Mouse (Mus musculus) heart, postnatal 14 days (tissue): ENCODE measurements around the gene Atp2a1. TPM values are rescaled to one million over a fixed set of nuclear protein-coding genes. Genes with fewer than 3 reads are reported as not detected.
A peak's percentile ranks its signal among the peaks of the same experiment; 100 is the strongest.
"Not testable (repeated sequence)": the region's sequence is repeated elsewhere in the genome, so short reads cannot be mapped to it uniquely, and the experiment has no call there.

Experiments
- DNase-seq, 2 experiments: peaks; one replicate each; pipeline ENCODE4 v3.0.0; 2021 to 2022
- intact Hi-C: fragments of 180-260 bp; cut with DNase I; formaldehyde crosslinking; loops from one replicate; pipeline ENCODE4 v1.15.1; 2025
- long read RNA-seq, 2 experiments: library from polyadenylated mRNA; stranded (forward); transcript quantifications; one replicate each; pipeline ENCODE4 v2.0.0; 2021
- total RNA-seq, 2 experiments: library from RNA; stranded (reverse); gene quantifications; 2 replicates each; pipeline ENCODE4 v1.2.3; 2021

Gene Atp2a1
- under 1 TPM; 0.48 to 0.49 TPM for total RNA-seq
- long read RNA-seq, experiment 1, partial matches to known transcripts: 1 of 4 reads
- long read RNA-seq, experiment 1, other reads (novel, unspliced or antisense): 3 of 4 reads
- long read RNA-seq, experiment 2, partial matches to known transcripts: 1 of 4 reads
- long read RNA-seq, experiment 2, other reads (novel, unspliced or antisense): 3 of 4 reads

DNA sequence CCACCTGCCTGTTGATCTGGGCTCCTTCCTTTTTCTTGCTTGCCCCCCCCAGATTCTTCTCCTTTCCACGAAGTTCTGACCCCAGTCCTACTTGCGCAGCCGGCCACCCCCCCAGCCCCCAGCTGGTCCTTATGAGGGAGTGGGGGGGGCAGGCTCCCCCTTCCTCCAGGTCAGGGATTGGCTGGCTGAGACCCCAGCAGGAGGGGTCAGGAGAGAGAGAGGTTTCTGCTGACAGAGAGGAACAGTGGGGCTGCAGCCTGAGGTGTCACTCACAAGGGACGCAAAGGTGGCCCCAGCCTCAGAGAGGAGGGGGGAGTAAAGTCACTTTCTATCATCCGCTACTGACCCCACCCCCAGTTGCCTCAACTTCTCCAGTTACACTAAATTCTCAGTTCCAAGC is at the start of gene Atp2a1:
Gene Atp2a1 (minus strand): TSS at position 105 of the 400 bp plus-strand sequence.
- no peak for DNase-seq
- intact Hi-C loops: no loop called here

DNA sequence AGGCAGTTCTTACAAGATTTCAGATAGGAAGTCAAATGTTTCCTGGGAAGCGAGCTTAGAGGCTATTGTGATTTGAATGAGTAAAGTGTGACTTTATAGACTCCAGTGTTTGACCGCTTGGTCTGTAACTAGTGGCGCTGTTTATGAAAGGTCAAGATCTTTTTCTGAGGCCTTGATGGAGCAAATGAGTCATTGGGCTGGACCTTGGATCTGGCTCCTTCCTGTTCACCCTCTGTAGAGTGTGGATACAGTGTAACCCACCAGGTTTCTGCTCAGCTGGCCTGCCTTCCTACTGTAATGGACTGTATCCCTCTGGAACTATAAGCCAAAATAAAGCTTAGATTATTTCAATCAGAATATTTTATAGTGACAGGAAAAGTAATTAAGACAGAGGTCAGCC is 48.4 kb upstream of the Atp2a1 start:
- DNase-seq: no peak
- intact Hi-C loops: no loop called here

DNA sequence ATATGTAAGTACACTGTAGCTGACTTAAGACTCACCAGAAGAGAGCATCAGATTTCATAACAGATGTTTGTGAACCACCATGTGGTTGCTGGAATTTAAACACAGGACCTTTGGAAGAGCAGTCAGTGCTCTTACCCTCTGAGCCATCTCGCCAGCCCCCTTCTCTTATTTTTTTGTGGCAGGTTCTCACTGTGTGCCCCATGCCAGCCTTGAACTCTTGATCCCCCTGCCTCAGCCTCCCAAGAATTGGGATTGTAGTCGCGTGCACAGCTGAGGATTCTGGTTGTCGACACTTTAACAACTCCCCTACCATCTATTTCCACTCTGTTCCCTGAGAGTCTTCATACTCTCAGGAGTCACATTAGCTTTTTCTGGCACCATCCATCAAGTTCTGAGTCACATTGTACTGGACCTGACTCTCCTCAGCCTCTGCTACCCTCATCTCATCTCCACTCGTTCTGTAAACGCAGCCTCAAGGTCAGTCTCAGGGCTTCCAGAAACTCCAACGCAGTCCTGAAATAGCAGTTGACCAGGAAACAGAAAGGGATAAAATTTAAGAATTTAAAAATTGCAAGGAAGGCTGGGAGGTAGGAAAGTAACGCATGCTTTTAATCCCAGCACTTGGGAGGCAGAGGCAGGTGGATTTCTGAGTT is 44.3 kb upstream of the Atp2a1 start:
- intact Hi-C loops: no loop called here
- DNase-seq: no peak

DNA sequence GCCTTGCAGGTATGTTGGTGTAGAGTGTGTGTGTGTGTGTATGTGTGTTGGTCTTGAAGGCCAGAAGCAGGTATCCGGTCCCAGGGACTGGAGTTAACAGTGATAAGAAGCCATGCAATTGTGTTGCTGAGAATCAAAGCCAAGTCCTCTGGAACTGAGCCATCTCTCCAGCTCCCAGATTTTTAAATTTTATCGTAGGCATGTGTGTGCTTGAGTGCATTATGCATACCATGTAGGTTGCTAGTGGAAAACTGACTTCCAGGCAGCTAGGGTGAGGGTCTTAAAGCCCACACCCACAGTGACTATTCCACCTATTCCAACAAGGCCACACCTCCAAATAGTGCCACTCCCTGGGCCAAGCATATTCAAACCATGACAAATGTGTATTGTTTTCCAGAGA is 42.0 kb upstream of the Atp2a1 start:
- no peak for DNase-seq
- intact Hi-C loops: loop anchor here (2.0 kb wide), 1 partner anchor 22 kb away; no protein-coding TSS in a partner anchor

DNA sequence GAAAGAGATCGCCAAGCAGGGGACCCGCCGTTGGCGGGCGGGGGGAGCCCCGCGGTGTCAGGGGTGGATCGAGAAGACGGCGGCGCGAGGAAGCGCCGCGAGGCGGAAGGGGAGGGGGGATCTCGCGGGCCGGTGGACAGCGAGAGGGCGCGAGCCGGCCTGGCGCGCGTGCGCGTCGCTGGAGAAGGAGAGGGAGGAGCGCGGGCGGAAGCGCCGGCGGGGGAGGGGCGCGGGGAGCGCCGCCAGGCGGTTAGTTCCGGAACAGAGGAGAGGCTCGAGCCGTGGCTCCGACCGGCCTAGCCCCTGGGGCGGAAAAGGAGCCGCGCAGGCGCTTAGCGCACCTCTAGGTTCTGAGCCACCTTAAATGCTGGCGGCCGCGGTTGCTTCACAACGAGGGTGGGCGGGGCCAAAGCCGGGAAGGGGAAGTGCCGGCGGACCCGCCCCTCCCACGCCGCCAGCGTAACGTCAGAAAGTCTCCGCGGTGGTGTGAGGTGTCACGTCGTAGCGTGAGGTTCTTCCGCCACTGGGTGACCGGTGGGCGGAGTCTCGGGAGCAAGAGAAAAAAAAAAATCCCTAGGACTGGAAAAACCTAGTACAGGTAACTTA is 40.5 kb upstream of the Atp2a1 start, which contains the start of gene Atxn2l:
Gene Atxn2l (minus strand): TSS at position 165 of the 606 bp plus-strand sequence.
- intact Hi-C loops: no loop called here
- peak; percentile 99 for DNase-seq

DNA sequence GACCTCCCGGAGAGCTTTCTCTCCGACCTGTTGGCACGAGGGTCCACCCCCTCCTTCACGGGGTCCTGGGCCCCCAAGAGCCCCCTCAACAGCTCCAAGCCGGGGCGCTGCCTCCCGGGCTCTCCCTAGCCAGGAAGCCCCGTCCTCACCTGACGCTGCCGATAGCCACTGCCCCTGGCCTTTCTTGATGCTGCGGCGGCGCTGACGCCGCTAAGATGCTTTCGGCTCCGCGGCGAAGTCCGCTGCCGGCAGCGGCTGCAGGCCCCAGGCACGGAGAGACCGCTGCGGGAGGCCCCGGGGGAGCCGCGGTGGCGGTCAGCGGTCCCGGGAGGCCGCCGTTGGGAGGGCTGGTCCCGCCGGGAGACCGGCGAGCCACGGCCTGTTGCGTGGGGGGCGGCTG is 39.8 kb upstream of the Atp2a1 start:
- intact Hi-C loops: no loop called here

DNA sequence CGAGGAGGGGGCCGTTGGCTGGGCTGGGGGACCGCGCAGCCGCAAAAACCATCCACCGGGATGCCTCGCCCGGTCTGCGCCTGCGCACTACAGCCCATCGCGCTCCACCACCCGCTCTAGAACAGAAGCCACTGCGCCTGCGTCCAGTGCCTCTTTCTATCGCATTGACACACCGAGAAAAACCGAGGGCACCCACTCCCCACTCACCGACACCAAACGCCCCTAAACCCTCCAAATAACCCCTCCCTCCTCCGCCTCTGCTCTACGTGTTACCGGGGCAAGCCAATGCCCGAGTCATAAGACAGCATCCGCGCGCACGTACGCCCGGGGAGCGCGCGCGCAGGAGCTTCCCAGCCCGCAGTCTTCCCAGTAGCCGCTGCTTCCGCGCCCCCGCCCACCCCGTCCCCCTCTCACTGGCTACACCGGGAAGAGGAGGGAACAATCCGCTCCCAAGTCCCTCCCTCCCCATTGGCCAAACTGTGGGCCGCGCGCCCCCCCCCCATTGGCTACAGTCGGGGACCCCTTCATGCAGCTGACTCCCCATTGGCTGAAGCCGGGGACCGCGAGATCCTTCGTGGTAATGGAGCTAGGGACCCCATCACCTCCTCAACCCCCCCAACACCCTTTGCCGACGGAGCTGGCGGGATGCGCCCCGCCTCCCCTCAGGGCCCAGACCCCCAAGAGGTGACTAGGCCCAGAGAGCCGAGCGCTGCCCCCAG is 39.3 kb upstream of the Atp2a1 start:
- peak; percentile 92 to 93 for DNase-seq
- intact Hi-C loops: no loop called here

More for the DNA sequence above, 39.8 kb upstream of the Atp2a1 start:
- DNase-seq: no peak

DNA sequence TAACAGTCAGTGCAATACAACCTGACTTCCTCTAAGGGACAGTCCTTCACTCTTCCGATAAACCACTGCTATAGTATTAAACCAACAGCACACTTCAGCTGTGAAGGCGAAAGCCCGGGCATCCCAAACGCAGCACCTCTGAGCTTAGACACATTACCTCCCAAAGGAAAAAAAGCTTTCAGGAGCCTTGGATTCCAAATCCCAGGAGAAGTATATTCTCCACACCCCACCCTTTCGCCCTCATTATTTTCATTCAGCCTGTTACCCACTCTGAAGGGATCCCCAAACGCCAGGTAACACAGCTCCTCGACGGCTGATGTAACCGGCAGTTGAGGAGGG is 38.7 kb upstream of the Atp2a1 start:
- intact Hi-C loops: loop anchor here (1.0 kb wide), 1 partner anchor 12 kb away; no protein-coding TSS in a partner anchor
- no peak for DNase-seq

DNA sequence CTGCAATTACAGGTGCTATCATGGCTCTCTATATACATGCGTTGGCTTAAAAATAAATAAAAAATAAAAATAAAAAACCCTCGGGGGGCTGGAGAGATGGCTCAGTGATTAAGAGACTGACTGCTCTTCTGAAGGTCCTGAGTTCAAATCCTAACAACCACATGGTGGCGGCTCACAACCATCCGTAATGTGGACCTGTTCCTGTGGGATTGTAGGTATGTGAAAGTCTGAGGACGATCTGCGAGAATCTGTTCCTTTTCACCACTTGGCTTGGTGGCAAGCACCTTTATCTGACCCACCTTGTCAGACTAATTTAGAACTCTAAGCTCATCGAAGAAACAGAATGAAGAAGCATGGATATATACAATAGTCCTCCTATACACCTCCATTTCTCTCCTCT is 36.5 kb upstream of the Atp2a1 start:
- intact Hi-C loops: no loop called here
- DNase-seq: no peak

DNA sequence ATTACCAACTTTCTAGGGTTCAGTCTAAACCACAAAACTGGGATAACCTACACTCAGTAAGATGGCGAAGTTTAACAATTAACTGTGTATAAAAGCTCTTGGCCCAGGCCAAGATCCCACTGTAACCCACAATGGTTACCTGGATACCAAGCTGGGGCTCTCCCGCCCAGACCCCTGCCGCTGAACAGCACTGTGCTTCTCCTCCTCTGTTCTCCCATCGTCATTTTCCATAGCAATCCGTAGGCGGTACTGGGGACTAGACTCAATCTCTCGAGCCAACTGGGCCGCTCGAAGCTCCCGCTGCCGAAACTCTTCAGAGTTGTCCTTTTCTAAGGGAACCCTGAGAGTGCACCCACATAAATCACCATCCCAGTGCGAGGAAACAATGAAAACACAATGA is 35.1 kb upstream of the Atp2a1 start:
- DNase-seq: no peak
- intact Hi-C loops: no loop called here

DNA sequence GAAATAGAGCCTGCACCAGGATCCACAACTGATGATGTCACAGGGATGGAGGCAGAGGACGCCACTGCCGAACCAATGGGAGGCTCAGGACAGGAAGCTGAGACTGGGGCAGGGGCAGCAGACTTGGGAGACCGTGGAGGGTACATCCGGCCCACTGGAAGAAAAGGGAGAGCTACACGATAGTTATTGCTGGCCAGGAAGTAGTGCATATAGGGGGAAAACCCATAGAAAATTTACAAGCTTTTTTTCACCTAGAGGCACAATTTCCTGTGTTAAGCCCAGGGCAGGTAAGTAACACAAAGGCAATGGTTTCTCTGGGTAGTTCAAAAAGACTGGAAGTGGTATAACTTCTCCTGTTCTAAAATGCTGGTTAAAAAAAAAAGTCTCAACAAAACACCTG is 33.6 kb upstream of the Atp2a1 start:
- intact Hi-C loops: no loop called here
- DNase-seq: no peak

DNA sequence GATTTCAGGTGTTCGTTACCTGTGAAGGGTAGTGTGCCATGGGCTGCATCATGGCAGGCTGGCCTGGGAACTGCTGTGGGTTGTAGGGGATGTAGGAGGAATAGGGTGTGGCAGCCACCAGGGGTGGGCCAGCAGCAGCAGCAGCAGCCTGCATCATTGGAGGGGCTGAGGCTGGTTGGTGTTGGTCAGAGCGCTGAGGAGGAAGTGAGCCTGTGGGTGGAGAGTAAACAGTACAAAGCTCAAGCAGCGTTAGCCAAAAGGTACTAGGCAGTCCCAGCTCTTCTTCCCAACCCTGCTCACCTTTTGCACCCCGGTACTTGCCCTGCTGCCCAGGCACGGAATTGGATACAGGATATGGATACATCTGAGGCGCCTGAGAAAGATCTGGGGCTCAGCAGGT is 31.2 kb upstream of the Atp2a1 start:
- intact Hi-C loops: no loop called here
- no peak for DNase-seq

DNA sequence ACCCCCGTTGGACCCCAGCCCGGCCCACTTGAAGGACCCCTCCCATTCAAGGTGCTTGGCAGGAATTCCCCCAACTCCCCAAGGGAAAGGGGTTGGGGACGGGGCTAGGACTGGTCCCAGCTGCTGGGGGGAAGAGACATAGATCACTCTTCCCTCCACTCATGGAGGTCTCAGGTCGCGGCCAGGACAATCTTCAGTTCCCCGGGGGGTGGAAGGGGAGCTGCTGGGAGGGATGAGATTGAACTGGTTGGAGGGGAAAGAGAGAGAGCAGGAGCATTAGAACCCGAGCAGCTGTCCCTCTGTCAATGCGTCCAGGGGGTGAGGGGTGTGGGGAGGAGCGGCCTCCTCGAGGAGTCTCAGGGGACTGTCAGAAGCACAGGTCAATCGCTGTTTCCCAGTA is 29.1 kb upstream of the Atp2a1 start:
- no peak for DNase-seq
- intact Hi-C loops: no loop called here

DNA sequence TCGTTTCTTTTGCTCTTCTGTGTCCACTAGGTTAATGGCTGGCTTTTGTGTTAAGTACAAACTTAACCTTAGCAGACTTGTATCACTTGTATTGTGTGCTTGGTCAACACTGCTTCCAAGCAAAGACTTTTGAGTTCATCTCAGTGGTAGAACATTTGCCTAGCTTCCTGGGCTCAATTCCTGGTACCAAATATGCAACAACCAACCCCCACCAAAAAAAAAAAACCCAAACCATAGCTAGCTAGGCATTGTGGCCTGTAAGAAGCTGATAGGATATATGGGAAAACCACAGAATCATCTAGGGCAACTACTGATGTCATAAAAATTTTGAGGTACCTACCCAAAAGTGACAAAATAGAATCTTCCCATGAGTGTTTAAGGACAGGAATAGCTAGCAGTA is 28.1 kb upstream of the Atp2a1 start:
- intact Hi-C loops: no loop called here

DNA sequence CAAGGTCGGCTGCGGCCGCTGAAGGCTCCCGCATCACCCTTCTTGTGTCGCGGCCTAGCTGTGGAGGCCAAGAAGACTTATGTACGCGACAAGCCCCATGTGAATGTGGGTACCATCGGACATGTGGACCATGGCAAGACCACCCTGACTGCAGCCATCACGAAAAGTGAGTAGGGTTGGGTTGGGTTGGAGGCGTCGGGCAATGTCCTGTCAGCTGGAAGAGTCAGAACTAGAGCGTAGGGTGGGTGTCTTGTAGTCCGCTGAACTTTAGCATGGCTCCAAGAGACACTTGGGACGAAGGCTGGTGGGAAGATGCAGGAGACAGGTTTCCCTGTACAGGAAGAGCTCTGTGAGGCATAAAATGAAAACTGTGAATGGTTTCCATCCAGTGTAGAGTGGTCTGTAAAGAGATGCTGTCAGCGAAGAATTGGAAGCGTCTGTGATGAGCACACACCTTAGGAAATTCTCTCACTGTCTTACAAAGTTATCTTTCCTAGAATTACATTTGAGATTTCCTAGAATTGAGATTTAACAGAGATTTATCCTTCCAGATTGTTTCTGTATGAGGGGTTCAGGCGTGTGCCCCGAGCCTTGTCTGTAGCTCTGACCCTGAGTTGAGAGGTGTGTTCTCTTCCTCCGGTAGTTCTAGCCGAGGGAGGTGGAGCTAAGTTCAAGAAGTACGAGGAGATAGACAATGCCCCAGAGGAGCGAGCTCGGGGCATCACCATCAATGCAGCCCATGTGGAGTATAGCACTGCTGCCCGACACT is 24.9 kb upstream of the Atp2a1 start:
- intact Hi-C loops: loop anchor here (5.0 to 10.0 kb wide), 2 partner anchors 157 to 210 kb away; partner anchors contain the start of genes Bola2, Sgf29 and Slx1b
- not testable (repeated sequence) for DNase-seq

More for the DNA sequence above, 28.1 kb upstream of the Atp2a1 start:
- DNase-seq: no peak

DNA sequence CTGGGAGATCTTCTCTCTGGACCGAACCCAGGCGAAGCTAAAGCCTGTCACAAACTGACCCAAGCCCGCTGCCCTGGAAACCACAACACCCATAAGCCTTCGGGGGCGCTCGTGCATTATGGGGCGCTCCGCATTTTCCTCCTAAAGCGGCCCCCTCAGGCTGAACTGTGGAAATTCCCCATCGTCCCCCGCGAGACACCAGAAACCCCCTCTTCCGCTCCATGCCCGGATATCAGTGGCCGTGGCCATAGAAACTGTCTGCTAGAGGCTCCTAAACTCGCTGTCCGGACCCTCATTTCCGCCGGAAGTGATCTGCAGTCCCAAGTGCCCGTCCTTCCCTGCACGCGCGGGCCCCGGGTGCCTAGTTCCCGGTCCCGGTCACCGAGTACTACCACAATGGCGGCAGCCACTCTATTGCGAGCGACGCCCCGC is 24.2 kb upstream of the Atp2a1 start, which contains the start of gene Tufm:
Gene Tufm (plus strand): TSS at position 310 of the 432 bp plus-strand sequence.
- intact Hi-C loops: loop anchor here (5.0 to 10.0 kb wide), 2 partner anchors 158 to 210 kb away; partner anchors contain the start of genes Bola2, Sgf29 and Slx1b
- peak; percentile 92 to 96 for DNase-seq

DNA sequence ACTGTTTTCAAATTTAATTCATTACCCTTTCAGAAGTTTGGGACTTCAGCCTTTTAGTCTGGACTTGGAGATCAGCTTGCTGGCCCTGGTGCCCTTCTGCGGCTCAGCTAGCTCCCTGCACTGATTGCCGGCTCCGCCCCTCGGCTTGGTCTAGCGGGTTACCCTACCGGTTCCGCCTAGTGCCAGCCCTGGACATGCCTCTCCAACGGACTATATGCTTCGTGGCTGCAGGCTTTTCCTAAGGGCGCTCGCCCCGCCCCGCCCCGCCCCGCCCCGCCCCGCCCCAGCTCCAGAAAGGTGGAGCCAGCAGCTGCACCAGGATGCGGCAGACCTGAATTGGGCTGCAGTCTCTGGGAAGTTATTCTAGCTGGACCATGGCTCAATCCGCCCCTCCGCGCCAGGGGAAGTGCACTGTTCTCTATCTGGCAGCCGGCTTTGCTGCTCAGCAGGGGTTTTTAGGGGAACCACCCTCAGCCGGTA is 19.5 kb upstream of the Atp2a1 start:
- intact Hi-C loops: loop anchor here (1.0 to 10.0 kb wide), 2 partner anchors 46 to 162 kb away; partner anchors contain the start of gene Sgf29
- peak; percentile 80 to 82 for DNase-seq

DNA sequence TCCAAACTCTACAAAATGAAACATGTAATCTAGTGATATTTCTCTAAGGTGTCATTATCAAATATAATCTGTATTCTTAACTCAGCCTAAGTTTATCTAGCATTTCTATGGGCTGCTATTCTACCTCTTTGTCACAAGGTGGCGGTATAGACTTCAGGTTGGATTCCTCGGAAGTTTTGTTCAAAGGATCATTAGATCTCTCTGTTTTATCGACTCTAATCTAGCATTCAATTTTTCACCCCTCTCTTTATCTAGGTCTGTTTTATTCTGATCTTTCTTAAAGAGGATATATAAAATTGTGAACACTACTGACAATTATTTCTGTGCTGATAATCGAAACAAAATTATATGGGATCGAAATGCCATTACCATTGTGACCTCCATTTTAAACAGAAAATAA is 18.8 kb upstream of the Atp2a1 start:
- intact Hi-C loops: loop anchor here (1.0 to 10.0 kb wide), 2 partner anchors 47 to 163 kb away; partner anchors contain the start of gene Sgf29

DNA sequence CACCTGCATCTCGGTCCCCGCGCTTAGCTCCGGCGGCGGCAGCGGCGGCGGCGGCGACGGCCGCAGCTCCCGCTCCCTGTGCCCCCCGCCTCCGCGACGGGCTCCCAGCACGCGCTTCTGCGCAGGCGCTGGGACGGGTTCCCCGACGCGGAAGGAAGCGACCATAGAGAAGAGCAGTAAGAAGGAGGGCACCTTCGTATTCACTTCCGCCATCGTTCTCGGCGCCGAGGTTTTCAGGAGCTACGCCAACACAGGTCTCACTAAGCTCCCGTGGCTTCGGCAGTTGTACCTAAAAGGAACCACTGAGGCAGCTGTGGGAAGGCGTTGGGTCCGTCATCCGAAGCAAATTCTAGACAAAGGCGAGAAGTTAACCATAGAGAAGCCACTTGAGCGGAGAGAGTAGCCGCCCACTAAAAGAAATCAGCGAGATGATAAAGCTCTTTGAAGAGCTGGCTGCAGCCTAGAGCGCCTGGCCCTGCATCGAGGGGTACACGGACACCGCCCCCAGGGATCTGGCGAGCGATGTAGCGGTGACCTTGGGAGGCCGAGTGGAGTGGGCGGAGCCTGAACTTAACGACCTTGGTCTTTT is 12.2 kb upstream of the Atp2a1 start, which contains the start of gene Sh2b1:
Gene Sh2b1 (minus strand): TSS at position 432 of the 589 bp plus-strand sequence.
- intact Hi-C loops: loop anchor here (5.0 kb wide), 1 partner anchor 38 kb away; no protein-coding TSS in a partner anchor
- peak; percentile 91 for DNase-seq

More for the DNA sequence above, 18.8 kb upstream of the Atp2a1 start:
- no peak for DNase-seq
